Mouse (Mus musculus): Measurements from ENCODE around the gene Gm7954. TPM values are rescaled to one million over a fixed set of nuclear protein-coding genes. Genes with fewer than 3 reads are reported as not detected.
"Not testable (repeated sequence)": the region's sequence is repeated elsewhere in the genome, so short reads cannot be mapped to it uniquely, and the experiment has no call there.

Gm7954 gene
- not detected in 2 replicates for total RNA-seq (2021)
- long read RNA-seq = 0 reads

GRCm38 (mm10) chr14:41453418-41453817 lies at the start of gene Gm7954:
TSS of gene Gm7954 (minus strand) at chr14:41453518.
- not testable (repeated sequence) for DNase-seq

- not testable (repeated sequence) for DNase-seq
These were observed 36.1 kb upstream of the Gm7954 start, which contains the start of gene Gm3486 for GRCm38 (mm10) chr14:41489385-41489784. TSS of gene Gm3486 (minus strand) at chr14:41489485.

- DNase-seq = peak; percentile 2
These were observed 27.8 kb downstream of the Gm7954 start for GRCm38 (mm10) chr14:41425393-41426075.

- DNase-seq = not testable (repeated sequence)
These were observed 28.6 kb downstream of the Gm7954 start for GRCm38 (mm10) chr14:41424694-41425093.

GRCm38 (mm10) chr14:41408181-41408580 lies 45.1 kb downstream of the Gm7954 start, which contains the start of gene Gm6482:
TSS of gene Gm6482 (minus strand) at chr14:41408281.
- DNase-seq = not testable (repeated sequence)

Other genes starting within 250 kb of the Gm7954 start
- not detected in 2 replicates for gene Gm2832, start 174.7 kb downstream of the Gm7954 start, total RNA-seq (2021)
- gene Gm5798, start 104.9 kb downstream of the Gm7954 start, total RNA-seq (2021) = not detected in 2 replicates
- not detected in 2 replicates for gene Gm7945, start 67.1 kb downstream of the Gm7954 start, total RNA-seq (2021)
- not detected in 2 replicates for gene Gm6482, start 45.2 kb downstream of the Gm7954 start, total RNA-seq (2021)
- not detected in 2 replicates for gene Gm3486, start 36.0 kb upstream of the Gm7954 start, total RNA-seq (2021)
- not detected in 2 replicates for gene Gm7970, start 102.1 kb upstream of the Gm7954 start, total RNA-seq (2021)
- not detected in 2 replicates for gene 1700049E17Rik2, start 119.7 kb upstream of the Gm7954 start, total RNA-seq (2021)
- gene Gm3072, start 171.1 kb upstream of the Gm7954 start, total RNA-seq (2021) = not detected in 2 replicates
- not detected in 2 replicates for gene Gm3676, start 193.0 kb upstream of the Gm7954 start, total RNA-seq (2021)
- not detected in 2 replicates for gene Gm8068, start 248.4 kb upstream of the Gm7954 start, total RNA-seq (2021)